Mouse (Mus musculus): ENCODE results near the gene Odr4. TPM values are rescaled to one million over a fixed set of nuclear protein-coding genes. Genes with fewer than 3 reads are reported as not detected.

The Odr4 gene
- 54.7 TPM for polyA plus RNA-seq (2021)

- ChIA-PET POLR2A (no interaction called here), CTCF (interaction anchor here (0.8 to 2.3 kb wide), 3 partner anchors 10 to 318 kb away, joined by 3 to 18 read pairs (median 3); no protein-coding TSS in a partner anchor)
- peak; percentile 99 for TF ChIP-seq CTCF (IDR thresholded peaks at IDR 0.05)
- ATAC-seq (peak; percentile 97), DNase-seq (ENCODE audit: low read depth, low spot score) (peak; percentile 92)
- no peaks in the 10 kb centered on the region for H3K27me3 ChIP-seq
- in situ Hi-C loops (cut with MboI; ENCODE audit: low pct_unique_long_range_greater_than_20kb): loop anchor here (25.0 kb wide), 1 partner anchor 281 kb away; the partner anchor contains the start of gene Ptgs2
Observed at GRCm38 (mm10) chr1:150392638-150393487, at the start of gene Odr4, which contains the start of gene Tpr. Odr4 (minus strand) TSS chr1:150393080. Tpr (plus strand) TSS chr1:150392838.

DNA sequence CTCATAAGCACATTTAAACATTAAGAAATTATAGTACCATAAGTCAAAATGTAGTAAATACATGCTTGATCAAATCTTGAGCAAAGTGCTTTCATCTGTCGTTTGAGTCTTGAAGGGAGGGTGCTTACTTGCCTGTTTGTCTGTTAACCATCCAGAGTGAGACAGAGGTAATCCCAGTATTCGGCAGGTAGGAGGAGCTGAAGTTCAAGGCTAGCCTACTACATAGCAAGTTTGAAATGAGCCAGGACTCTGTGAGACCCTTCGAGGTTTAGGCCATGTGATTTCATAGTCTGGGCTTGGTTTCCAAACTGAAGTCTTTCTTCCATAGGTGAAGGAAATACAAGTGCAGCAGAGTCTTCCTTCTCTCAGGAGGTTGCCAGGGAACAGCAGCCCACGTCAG is 48.9 kb upstream of the Odr4 start:
- CTCF ChIA-PET: interaction anchor here (1.1 kb wide), 1 partner anchor 10 kb away, joined by 3 read pairs; no protein-coding TSS in a partner anchor
- no peaks in the 10 kb centered on the region for H3K27me3 ChIP-seq
- ATAC-seq: no peak
- in situ Hi-C loops (cut with MboI; ENCODE audit: low pct_unique_long_range_greater_than_20kb): loop anchor here (5.0 to 25.0 kb wide), 2 partner anchors 34 to 971 kb away; no protein-coding TSS in a partner anchor
- peak; percentile 6 for TF ChIP-seq CTCF (IDR thresholded peaks at IDR 0.05)
- DNase-seq (ENCODE audit: low read depth, low spot score): no peak
- POLR2A ChIA-PET: no interaction called here

- in situ Hi-C loops (cut with MboI; ENCODE audit: low pct_unique_long_range_greater_than_20kb): loop anchor here (25.0 kb wide), 1 partner anchor 974 kb away; no protein-coding TSS in a partner anchor
- no peaks in the 10 kb centered on the region for H3K27me3 ChIP-seq
- ChIA-PET CTCF (interaction anchor here (1.0 to 2.3 kb wide), 2 partner anchors 10 to 20 kb away, joined by 3 to 7 read pairs; no protein-coding TSS in a partner anchor), POLR2A (no interaction called here)
- no peak for DNase-seq (ENCODE audit: low read depth, low spot score)
- no peak for ATAC-seq
- no peak for TF ChIP-seq CTCF (IDR thresholded peaks at IDR 0.05)
Observed at GRCm38 (mm10) chr1:150438641-150439040, 45.8 kb upstream of the Odr4 start.

DNA sequence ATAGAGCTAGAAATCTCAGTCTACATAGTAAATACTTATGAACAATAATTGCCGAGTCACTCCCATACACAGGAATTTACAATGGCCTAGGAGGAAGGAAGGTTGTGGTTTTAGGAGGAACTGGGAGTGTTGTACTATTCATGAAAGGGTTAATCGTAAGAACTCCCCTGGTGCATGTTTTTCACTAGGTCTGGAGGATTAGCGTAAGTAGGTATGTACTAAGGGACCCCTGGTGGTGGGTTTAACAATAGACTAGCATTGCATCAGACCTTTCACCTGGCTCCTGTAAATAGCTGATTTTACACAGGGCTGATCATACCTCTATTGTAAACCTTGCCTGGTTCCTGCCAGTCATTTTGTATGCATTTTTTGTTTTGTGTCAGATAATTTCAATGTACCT is 33.3 kb upstream of the Odr4 start:
- ChIA-PET CTCF (interaction anchor here (1.0 to 2.2 kb wide), 2 partner anchors 10 to 22 kb away, joined by 4 to 6 read pairs; no protein-coding TSS in a partner anchor), POLR2A (interaction anchor here (1.2 to 1.8 kb wide), 2 partner anchors 10 to 34 kb away, joined by 3 read pairs; no protein-coding TSS in a partner anchor)
- no peaks in the 10 kb centered on the region for H3K27me3 ChIP-seq
- DNase-seq (ENCODE audit: low read depth, low spot score) (no peak), ATAC-seq (no peak)
- in situ Hi-C loops (cut with MboI; ENCODE audit: low pct_unique_long_range_greater_than_20kb): loop anchor here (25.0 kb wide), 1 partner anchor 986 kb away; no protein-coding TSS in a partner anchor
- no peak for TF ChIP-seq CTCF (IDR thresholded peaks at IDR 0.05)

GRCm38 (mm10) chr1:150425665-150426064 is 32.8 kb upstream of the Odr4 start:
- POLR2A ChIA-PET: interaction anchor here (1.2 to 1.8 kb wide), 2 partner anchors 9 to 35 kb away, joined by 3 read pairs; no protein-coding TSS in a partner anchor
- no peaks in the 10 kb centered on the region for H3K27me3 ChIP-seq
- TF ChIP-seq CTCF (IDR thresholded peaks at IDR 0.05): no peak
- in situ Hi-C loops (cut with MboI; ENCODE audit: low pct_unique_long_range_greater_than_20kb): loop anchor here (25.0 kb wide), 1 partner anchor 987 kb away; no protein-coding TSS in a partner anchor
- CTCF ChIA-PET: interaction anchor here (1.0 to 2.2 kb wide), 2 partner anchors 9 to 21 kb away, joined by 4 to 6 read pairs; no protein-coding TSS in a partner anchor
- ATAC-seq (no peak), DNase-seq (ENCODE audit: low read depth, low spot score) (no peak)

DNA sequence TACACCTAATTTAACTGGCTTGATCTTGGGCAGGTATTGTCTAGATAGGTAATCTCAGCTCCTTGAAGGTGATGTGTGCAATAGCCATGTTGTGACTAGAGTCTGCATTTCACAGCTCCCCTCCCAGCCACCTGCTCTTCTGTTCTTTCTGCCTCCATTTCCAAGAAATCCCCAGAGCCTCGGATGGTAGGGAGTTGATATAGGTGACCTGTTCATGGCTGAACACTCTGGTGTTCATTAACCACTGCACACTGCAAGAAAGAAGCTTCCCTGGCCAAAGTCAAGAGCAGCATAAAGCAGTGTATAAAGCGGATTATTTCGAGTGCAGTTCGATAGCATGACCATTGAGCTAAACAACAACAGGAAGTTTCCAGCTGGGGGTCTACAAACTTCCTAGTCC is 25.5 kb upstream of the Odr4 start:
- no peak for ATAC-seq
- ChIA-PET POLR2A (no interaction called here), CTCF (interaction anchor here (0.8 to 1.6 kb wide), 4 partner anchors 15 to 21 kb away, joined by 3 to 4 read pairs (median 4); no protein-coding TSS in a partner anchor)
- in situ Hi-C loops (cut with MboI; ENCODE audit: low pct_unique_long_range_greater_than_20kb): no loop called here
- no peak for DNase-seq (ENCODE audit: low read depth, low spot score)
- no peaks in the 10 kb centered on the region for H3K27me3 ChIP-seq
- no peak for TF ChIP-seq CTCF (IDR thresholded peaks at IDR 0.05)

DNA sequence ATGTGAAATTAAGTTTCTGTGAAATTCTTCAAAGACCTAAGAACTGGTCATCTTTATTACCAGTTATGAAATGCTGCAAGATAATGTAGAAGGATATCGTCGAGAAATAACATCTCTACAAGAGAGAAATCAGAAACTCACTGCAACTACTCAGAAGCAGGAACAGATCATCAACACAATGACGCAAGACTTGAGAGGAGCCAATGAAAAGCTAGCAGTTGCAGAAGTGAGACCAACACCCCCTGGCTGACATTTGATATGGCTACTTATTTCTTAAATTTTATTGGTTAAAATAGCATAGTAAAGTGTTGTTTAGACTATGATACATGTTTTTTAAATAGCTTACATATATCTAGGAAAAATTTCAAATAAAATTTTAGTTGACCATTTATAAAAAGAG is 23.1 kb upstream of the Odr4 start:
- in situ Hi-C loops (cut with MboI; ENCODE audit: low pct_unique_long_range_greater_than_20kb): no loop called here
- ATAC-seq: no peak
- ChIA-PET CTCF (interaction anchor here (0.8 to 1.8 kb wide), 3 partner anchors 9 to 13 kb away, joined by 4 to 6 read pairs (median 5); no protein-coding TSS in a partner anchor), POLR2A (interaction anchor here (1.1 kb wide), 1 partner anchor 9 kb away, joined by 3 read pairs; no protein-coding TSS in a partner anchor)
- no peak for TF ChIP-seq CTCF (IDR thresholded peaks at IDR 0.05)
- no peak for DNase-seq (ENCODE audit: low read depth, low spot score)
- H3K27me3 ChIP-seq: no peaks in the 10 kb centered on the region

- ATAC-seq (no peak), DNase-seq (ENCODE audit: low read depth, low spot score) (no peak)
- in situ Hi-C loops (cut with MboI; ENCODE audit: low pct_unique_long_range_greater_than_20kb): loop anchor here (5.0 kb wide), 1 partner anchor 32 kb away; no protein-coding TSS in a partner anchor
- ChIA-PET POLR2A (no interaction called here), CTCF (interaction anchor here (0.8 to 1.2 kb wide), 3 partner anchors 13 to 48 kb away, joined by 3 to 4 read pairs (median 3); no protein-coding TSS in a partner anchor)
- H3K27me3 ChIP-seq: no peaks in the 10 kb centered on the region
- TF ChIP-seq CTCF (IDR thresholded peaks at IDR 0.05): no peak
Observed at GRCm38 (mm10) chr1:150409996-150410395, 17.1 kb upstream of the Odr4 start.

- ChIA-PET POLR2A (no interaction called here), CTCF (interaction anchor here (0.7 to 0.8 kb wide), 2 partner anchors 13 to 14 kb away, joined by 3 read pairs; no protein-coding TSS in a partner anchor)
- TF ChIP-seq CTCF (IDR thresholded peaks at IDR 0.05): no peak
- H3K27me3 ChIP-seq: no peaks in the 10 kb centered on the region
- DNase-seq (ENCODE audit: low read depth, low spot score): no peak
- ATAC-seq: no peak
- in situ Hi-C loops (cut with MboI; ENCODE audit: low pct_unique_long_range_greater_than_20kb): loop anchor here (5.0 kb wide), 1 partner anchor 35 kb away; no protein-coding TSS in a partner anchor
Observed at GRCm38 (mm10) chr1:150407285-150407684, 14.4 kb upstream of the Odr4 start.

- ChIA-PET CTCF (interaction anchor here (1.4 to 4.6 kb wide), 2 partner anchors 11 to 21 kb away, joined by 4 to 18 read pairs; partner anchors contain the start of genes Odr4 and Tpr), POLR2A (no interaction called here)
Observed at GRCm38 (mm10) chr1:150404555-150404954, 11.7 kb upstream of the Odr4 start.

More at GRCm38 (mm10) chr1:150404555-150404954, 11.7 kb upstream of the Odr4 start:
- no peak for DNase-seq (ENCODE audit: low read depth, low spot score)
- ATAC-seq: no peak
- no peak for TF ChIP-seq CTCF (IDR thresholded peaks at IDR 0.05)
- in situ Hi-C loops (cut with MboI; ENCODE audit: low pct_unique_long_range_greater_than_20kb): no loop called here
- H3K27me3 ChIP-seq: no peaks in the 10 kb centered on the region

All from Patski (cell line).